Mouse (Mus musculus) cortical plate, adult 2 months (tissue): Measurements from ENCODE around the gene Kcnma1.

Experiments
- CTCF ChIP-seq: fragments of 200-500 bp; IDR thresholded peaks from 2 replicates; pipeline ENCODE4 v1.5.1; 2011; ENCODE audit warnings: mild to moderate bottlenecking, control low read depth, low read length; ENCODE audit not compliant: insufficient read depth; ENCODE audit errors: extremely low read depth
- POLR2A ChIP-seq: fragments of 200-500 bp; IDR thresholded peaks from 2 replicates; pipeline ENCODE4 v1.6.1; 2011; ENCODE audit warnings: mild to moderate bottlenecking, low read length, control low read depth; ENCODE audit not compliant: insufficient read depth; ENCODE audit errors: extremely low read depth

DNA sequence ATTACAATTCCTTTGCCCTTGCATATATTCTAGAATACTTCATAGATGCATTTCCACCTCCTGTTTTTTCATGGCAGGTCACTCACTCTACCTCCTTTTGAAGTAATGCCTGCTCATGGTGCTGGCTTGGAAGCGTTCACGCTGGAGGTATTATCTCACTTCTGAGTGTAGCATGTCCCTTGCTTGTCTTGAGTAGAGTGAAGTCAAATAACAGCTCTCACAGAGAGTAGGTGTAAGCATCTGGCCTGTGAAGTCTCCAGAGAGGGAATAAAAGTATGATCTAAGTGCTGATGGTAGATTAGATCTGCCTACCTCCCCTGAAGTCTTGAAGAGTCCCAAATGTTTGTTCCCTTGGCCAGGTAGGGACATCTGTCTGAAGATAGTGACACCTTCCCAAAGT, 607.2 kb downstream of the Kcnma1 start:
- no peak for TF ChIP-seq POLR2A
- no peak for TF ChIP-seq CTCF
